ENCODE assay signal across 8 mouse cellular contexts in genomic region chr8:86808239-86808638, GRCm38 (mm10).
DNase-seq lines count a peak whose midpoint lies in the region; ATAC-seq lines count a peak whose summit lies in the region.

No protein-coding gene starts in this region.

- intact Hi-C loops in left cerebral cortex, postnatal 10 days (cut with DNase I) = no loop called here

- peak; percentile 28 for DNase-seq in layer of hippocampus, adult 11-12 months (ENCODE audit: low spot score)
- DNase-seq in layer of hippocampus, postnatal 25 days (ENCODE audit: extremely low spot score in 1 of 2, low spot score in 1 of 2) = no peak
- peak; percentile 17 for DNase-seq in Muller cell, postnatal 12 days (ENCODE audit: inconsistent ontology term)
- DNase-seq in cerebellum, postnatal 10 days = peak; percentile 13 to 27
- no peak for DNase-seq in frontal cortex, postnatal 36 days (ENCODE audit: low spot score in 2 of 2)
- DNase-seq in left cerebral cortex, postnatal 10 days (ENCODE audit: extremely low spot score in 1 of 2, low spot score in 2 of 2) = no peak
- no peak for DNase-seq in ovary, postnatal 14 days (ENCODE audit: low spot score)

- peak; percentile 26 for ATAC-seq in megakaryocyte, adult 5-6 weeks (ENCODE audit: poor library complexity, severe bottlenecking)

Comparison
In these comparisons a context has a peak if more than half of its experiments do, and no peak if none do; other contexts are left out.
1. DNase-seq: peak in layer of hippocampus, adult 11-12 months (single experiment), Muller cell, postnatal 12 days (single experiment) and cerebellum, postnatal 10 days (2 of 2); none in layer of hippocampus, postnatal 25 days (0 of 2), frontal cortex, postnatal 36 days (0 of 2), left cerebral cortex, postnatal 10 days (0 of 2) and ovary, postnatal 14 days (single experiment).